Mouse (Mus musculus): ENCODE results near the gene Hsf2bp. TPM values are rescaled to one million over a fixed set of nuclear protein-coding genes. Genes with fewer than 3 reads are reported as not detected.

The Hsf2bp gene
- polyA plus RNA-seq, 1 experiment from 2014 or later = 0.34 TPM

DNA sequence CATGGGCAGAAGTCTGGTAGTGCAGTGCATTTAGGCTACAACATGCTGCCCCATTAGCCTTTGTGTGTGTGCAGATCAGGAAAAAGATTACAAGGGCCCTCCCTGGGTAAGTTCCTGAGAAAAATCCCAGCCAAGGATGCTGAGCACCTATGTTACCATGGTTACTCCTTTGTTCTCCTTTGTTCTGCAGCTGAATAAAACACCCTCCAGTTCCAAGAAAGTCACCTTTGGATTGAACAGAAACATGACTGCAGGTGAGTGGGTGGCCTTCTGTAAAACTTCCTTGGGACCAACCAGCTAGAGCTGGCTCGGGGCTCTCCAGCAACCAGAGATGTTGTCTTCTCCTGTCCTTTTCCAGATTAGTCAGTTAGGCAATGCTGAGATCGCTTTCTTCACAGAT lies 22.9 kb upstream of the Hsf2bp start:
- H3K9ac ChIP-seq (replicated peaks) = no peak overlapping the region
- no peaks in the 10 kb centered on the region for H3K4me1 ChIP-seq (replicated peaks)
- no peaks in the 10 kb centered on the region for H3K9me3 ChIP-seq
- H3K36me3 ChIP-seq = peaks cover 86% of the 10 kb centered on the region
- WGBS = 97% methylated on average over 2 of the region's 2 CpGs
- H3K27ac ChIP-seq = no peak overlapping the region
- no peak overlapping the region for H3K4me2 ChIP-seq
- no peak for ATAC-seq (ENCODE audit: insufficient number of reproducible peaks, insufficient read depth, low FRiP score, low TSS enrichment, low read depth)
- no peaks in the 10 kb centered on the region for H3K27me3 ChIP-seq
- no peak overlapping the region for H3K4me3 ChIP-seq (replicated peaks)

- Histone ChIP-seq H3K27me3 (no peaks in the 10 kb centered on the region), H3K4me2 (no peak overlapping the region), H3K4me1 (replicated peaks) (no peaks in the 10 kb centered on the region), H3K4me3 (replicated peaks) (no peak overlapping the region), H3K27ac (no peak overlapping the region), H3K9ac (replicated peaks) (no peak overlapping the region), H3K36me3 (peaks cover 95% of the 10 kb centered on the region), H3K9me3 (no peaks in the 10 kb centered on the region)
- 93% methylated on average over 2 of the region's 2 CpGs for WGBS
- ATAC-seq (ENCODE audit: insufficient number of reproducible peaks, insufficient read depth, low FRiP score, low TSS enrichment, low read depth) = no peak
These were observed 21.7 kb upstream of the Hsf2bp start for GRCm38 (mm10) chr17:32057843-32058242.

DNA sequence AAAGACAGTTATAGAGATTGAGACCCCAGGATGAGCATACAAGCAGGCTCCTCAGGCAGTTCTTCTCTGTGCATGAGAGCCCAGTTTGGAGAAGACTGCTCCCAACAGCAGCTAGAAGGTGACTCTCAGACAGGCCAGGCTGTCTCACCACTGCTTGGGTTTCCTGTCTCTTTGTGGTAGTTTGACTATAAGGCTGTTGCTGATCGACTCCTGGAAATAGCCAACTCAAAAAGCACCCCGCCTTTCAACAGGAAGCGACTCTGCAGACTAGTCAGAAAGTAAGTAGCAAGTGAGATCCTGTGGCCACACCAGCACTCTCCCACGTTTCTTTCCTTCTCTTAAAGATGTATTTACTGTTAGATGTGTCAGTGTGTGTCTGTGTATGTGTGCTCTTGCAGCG lies 17.5 kb upstream of the Hsf2bp start:
- no peak overlapping the region for H3K4me2 ChIP-seq
- 89% methylated on average over 5 of the region's 5 CpGs for WGBS
- H3K9me3 ChIP-seq = no peaks in the 10 kb centered on the region
- ATAC-seq (ENCODE audit: insufficient number of reproducible peaks, insufficient read depth, low FRiP score, low TSS enrichment, low read depth) = no peak
- no peak overlapping the region for H3K27ac ChIP-seq
- no peaks in the 10 kb centered on the region for H3K27me3 ChIP-seq
- peaks cover 100% of the 10 kb centered on the region for H3K36me3 ChIP-seq
- H3K4me3 ChIP-seq (replicated peaks) = no peak overlapping the region
- no peaks in the 10 kb centered on the region for H3K4me1 ChIP-seq (replicated peaks)
- no peak overlapping the region for H3K9ac ChIP-seq (replicated peaks)

GRCm38 (mm10) chr17:32052237-32053080 lies 16.3 kb upstream of the Hsf2bp start:
- Histone ChIP-seq H3K27me3 (no peaks in the 10 kb centered on the region), H3K4me1 (replicated peaks) (no peaks in the 10 kb centered on the region), H3K36me3 (peaks cover 100% of the 10 kb centered on the region), H3K4me2 (no peak overlapping the region), H3K9ac (replicated peaks) (no peak overlapping the region), H3K4me3 (replicated peaks) (no peak overlapping the region), H3K27ac (no peak overlapping the region), H3K9me3 (no peaks in the 10 kb centered on the region)
- no peak for ATAC-seq (ENCODE audit: insufficient number of reproducible peaks, insufficient read depth, low FRiP score, low TSS enrichment, low read depth)
- WGBS = 87% methylated on average over 5 of the region's 5 CpGs

DNA sequence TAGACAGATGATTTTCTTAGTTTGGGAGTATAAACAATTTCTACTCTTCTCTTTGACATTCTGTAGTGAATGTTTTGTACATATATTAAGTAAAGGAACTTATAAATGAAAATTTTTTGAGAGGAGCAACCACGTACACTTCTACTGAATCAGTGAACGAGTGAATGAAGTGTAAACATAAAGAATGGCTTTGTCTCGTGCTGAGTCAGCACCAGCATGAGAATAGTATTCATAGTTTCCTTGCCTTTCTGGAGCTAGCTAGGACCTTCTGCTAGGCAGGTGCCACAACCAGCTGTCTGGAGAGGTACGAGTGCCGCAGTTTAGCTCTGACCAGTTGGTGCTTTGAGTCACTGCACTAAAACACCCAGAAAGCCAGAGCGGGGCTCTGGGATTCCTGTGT lies 14.5 kb upstream of the Hsf2bp start:
- WGBS = 89% methylated on average over 6 of the region's 6 CpGs
- Histone ChIP-seq H3K9ac (replicated peaks) (no peak overlapping the region), H3K4me1 (replicated peaks) (no peaks in the 10 kb centered on the region), H3K4me2 (no peak overlapping the region), H3K27me3 (no peaks in the 10 kb centered on the region), H3K36me3 (peaks cover 99% of the 10 kb centered on the region), H3K4me3 (replicated peaks) (no peak overlapping the region), H3K9me3 (no peaks in the 10 kb centered on the region), H3K27ac (no peak overlapping the region)
- ATAC-seq (ENCODE audit: insufficient number of reproducible peaks, insufficient read depth, low FRiP score, low TSS enrichment, low read depth) = no peak

DNA sequence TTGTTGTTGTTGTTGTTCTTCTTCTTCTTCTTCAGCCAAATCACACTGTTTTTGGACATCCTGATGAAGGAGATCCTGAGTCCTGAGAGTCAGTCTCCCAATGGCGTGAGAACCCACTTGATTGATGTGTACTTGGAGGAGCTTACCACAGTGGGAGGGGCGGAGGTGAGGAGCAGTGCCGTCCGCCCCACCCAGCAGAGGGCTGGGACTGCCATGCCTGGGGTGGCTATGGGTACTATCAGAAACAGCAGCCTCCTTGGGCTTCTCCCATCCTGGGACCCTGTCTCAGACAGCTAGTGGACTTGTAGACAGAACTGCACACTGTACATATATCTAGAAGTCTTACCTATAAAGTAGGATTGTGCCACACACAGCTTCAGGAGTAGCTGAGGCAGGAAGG lies 13.8 kb upstream of the Hsf2bp start:
- no peaks in the 10 kb centered on the region for H3K27me3 ChIP-seq
- no peak for ATAC-seq (ENCODE audit: insufficient number of reproducible peaks, insufficient read depth, low FRiP score, low TSS enrichment, low read depth)
- H3K9ac ChIP-seq (replicated peaks) = no peak overlapping the region
- WGBS = 76% methylated on average over 4 of the region's 4 CpGs
- no peak overlapping the region for H3K4me2 ChIP-seq
- no peaks in the 10 kb centered on the region for H3K9me3 ChIP-seq
- no peak overlapping the region for H3K27ac ChIP-seq
- no peak overlapping the region for H3K4me3 ChIP-seq (replicated peaks)
- H3K36me3 ChIP-seq = peaks cover 92% of the 10 kb centered on the region
- no peaks in the 10 kb centered on the region for H3K4me1 ChIP-seq (replicated peaks)

DNA sequence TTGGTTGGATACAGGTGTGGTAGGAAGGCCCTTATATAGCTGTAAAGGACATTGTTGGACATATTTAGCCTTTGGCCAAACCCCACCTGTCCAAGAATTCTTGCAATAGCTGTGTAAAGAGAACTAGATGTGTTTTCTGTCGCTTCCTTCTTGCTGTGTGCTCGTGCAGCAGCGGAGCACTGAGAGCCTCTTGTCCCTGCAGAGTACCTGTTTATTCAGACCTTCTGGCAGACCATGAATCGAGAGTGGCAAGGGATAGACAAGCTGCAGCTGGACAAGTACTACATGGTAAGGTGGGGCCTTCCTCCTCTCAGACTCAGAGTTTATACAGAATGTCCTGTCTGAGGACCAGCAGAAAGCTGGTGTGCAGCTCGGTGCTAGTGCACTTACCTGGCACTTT lies 12.2 kb upstream of the Hsf2bp start:
- no peak overlapping the region for H3K4me2 ChIP-seq
- no peaks in the 10 kb centered on the region for H3K27me3 ChIP-seq
- H3K27ac ChIP-seq = no peak overlapping the region
- WGBS = 90% methylated on average over 5 of the region's 5 CpGs
- ATAC-seq (ENCODE audit: insufficient number of reproducible peaks, insufficient read depth, low FRiP score, low TSS enrichment, low read depth) = no peak
- H3K9ac ChIP-seq (replicated peaks) = no peak overlapping the region
- no peaks in the 10 kb centered on the region for H3K4me1 ChIP-seq (replicated peaks)
- H3K9me3 ChIP-seq = no peaks in the 10 kb centered on the region
- H3K4me3 ChIP-seq (replicated peaks) = no peak overlapping the region
- peaks cover 77% of the 10 kb centered on the region for H3K36me3 ChIP-seq

DNA sequence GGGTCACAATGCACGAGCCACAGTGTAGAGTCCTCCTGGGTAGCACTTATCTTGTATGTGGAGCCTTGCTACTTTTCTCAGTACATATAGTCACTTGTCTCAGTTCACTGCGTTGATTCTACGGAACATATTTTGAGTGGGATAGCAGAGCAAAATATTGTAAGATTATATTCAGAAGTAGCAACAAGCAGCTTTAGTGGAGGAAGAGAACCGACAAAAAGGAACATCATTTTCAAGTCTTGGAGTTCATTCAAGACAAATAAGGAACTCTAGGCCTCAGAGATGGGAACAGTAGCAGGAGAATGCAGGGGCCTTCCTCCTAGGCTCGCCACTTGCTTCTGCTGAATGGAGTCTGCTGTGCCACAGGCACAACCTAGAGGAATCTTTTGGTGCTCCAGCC lies 10.4 kb upstream of the Hsf2bp start:
- WGBS = 91% methylated on average over 5 of the region's 5 CpGs
- H3K36me3 ChIP-seq = peaks cover 58% of the 10 kb centered on the region
- H3K4me1 ChIP-seq (replicated peaks) = no peaks in the 10 kb centered on the region
- no peaks in the 10 kb centered on the region for H3K9me3 ChIP-seq
- no peak overlapping the region for H3K4me3 ChIP-seq (replicated peaks)
- ATAC-seq (ENCODE audit: insufficient number of reproducible peaks, insufficient read depth, low FRiP score, low TSS enrichment, low read depth) = no peak
- no peak overlapping the region for H3K9ac ChIP-seq (replicated peaks)
- no peak overlapping the region for H3K4me2 ChIP-seq
- no peaks in the 10 kb centered on the region for H3K27me3 ChIP-seq
- no peak overlapping the region for H3K27ac ChIP-seq

DNA sequence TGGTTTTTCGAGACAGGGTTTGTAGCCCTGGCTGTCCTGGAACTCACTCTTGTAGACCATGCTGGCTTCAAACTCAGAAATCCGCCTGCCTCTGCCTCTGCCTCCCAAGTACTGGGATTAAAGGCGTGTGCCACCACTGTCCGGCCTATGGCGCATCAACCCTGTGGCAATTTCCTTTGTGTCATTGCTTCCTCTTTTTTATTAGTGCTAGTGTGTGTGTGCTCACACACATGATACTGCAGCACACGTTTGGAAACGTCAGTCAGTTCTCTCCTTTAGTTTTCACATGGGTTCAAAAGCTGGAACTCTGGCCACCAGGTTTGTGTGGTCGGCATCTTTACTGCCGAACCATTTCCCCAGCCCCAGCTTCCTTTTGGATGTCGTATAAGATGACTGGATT lies 4.1 kb upstream of the Hsf2bp start:
- Histone ChIP-seq H3K27ac (no peak overlapping the region), H3K36me3 (peaks cover 8% of the 10 kb centered on the region; the same call in 1 of the 2 replicates), H3K4me2 (no peak overlapping the region), H3K27me3 (no peaks in the 10 kb centered on the region), H3K9me3 (no peaks in the 10 kb centered on the region), H3K4me3 (replicated peaks) (no peak overlapping the region), H3K9ac (replicated peaks) (no peak overlapping the region), H3K4me1 (replicated peaks) (peaks cover 15% of the 10 kb centered on the region)
- ATAC-seq (ENCODE audit: insufficient number of reproducible peaks, insufficient read depth, low FRiP score, low TSS enrichment, low read depth) = no peak
- 80% methylated on average over 10 of the region's 10 CpGs for WGBS

GRCm38 (mm10) chr17:32036509-32037438 lies 625 bp upstream of the Hsf2bp start:
- H3K27ac ChIP-seq = peak overlapping the region; percentile 84
- H3K27me3 ChIP-seq = no peaks in the 10 kb centered on the region
- H3K4me2 ChIP-seq = peak overlapping the region; percentile 86
- 0% methylated on average over 46 of the region's 46 CpGs for WGBS
- H3K9me3 ChIP-seq = no peaks in the 10 kb centered on the region
- ATAC-seq (ENCODE audit: insufficient number of reproducible peaks, insufficient read depth, low FRiP score, low TSS enrichment, low read depth) = peak; percentile 58
- peak overlapping the region; percentile 83 for H3K9ac ChIP-seq (replicated peaks)
- H3K4me3 ChIP-seq (replicated peaks) = peak overlapping the region; percentile 90
- peaks cover 8% of the 10 kb centered on the region; the same call in 1 of the 2 replicates for H3K36me3 ChIP-seq
- H3K4me1 ChIP-seq (replicated peaks) = peaks cover 15% of the 10 kb centered on the region

- Histone ChIP-seq H3K9me3 (no peaks in the 10 kb centered on the region), H3K9ac (replicated peaks) (no peak overlapping the region), H3K27me3 (no peaks in the 10 kb centered on the region), H3K4me3 (replicated peaks) (no peak overlapping the region), H3K36me3 (peaks cover 4% of the 10 kb centered on the region; the same call in 1 of the 2 replicates), H3K27ac (no peak overlapping the region), H3K4me1 (replicated peaks) (peaks cover 15% of the 10 kb centered on the region), H3K4me2 (no peak overlapping the region)
- WGBS = 86% methylated on average over 23 of the region's 23 CpGs
- no peak for ATAC-seq (ENCODE audit: insufficient number of reproducible peaks, insufficient read depth, low FRiP score, low TSS enrichment, low read depth)
These were observed 1.8 kb downstream of the Hsf2bp start for GRCm38 (mm10) chr17:32034322-32034721.

Data from limb, embryonic 12.5 days (tissue).